14 mouse cellular contexts compared by ENCODE assay signal in genomic region chr5:112382042-112382441, GRCm38 (mm10). TPM values are rescaled to one million over a fixed set of nuclear protein-coding genes. Genes with fewer than 3 reads are reported as not detected.
DNase-seq lines count a peak whose midpoint lies in the region; ATAC-seq and TF ChIP-seq lines count a peak whose summit lies in the region.
"Had no signal": no experiment of that assay in that cellular context is flagged by ENCODE, and none has a peak within 500 bp of the region (broad histone marks: within the 10 kb centered on the region; RNA-seq: fewer than 3 reads in every experiment).

No protein-coding gene starts in this region.

- H3K4me3 ChIP-seq in intestine, postnatal 0 days (ENCODE audit: low read depth, low read length) = no peak overlapping the region
- H3K4me3 ChIP-seq in intestine, embryonic 15.5 days (replicated peaks) = no peak overlapping the region
- H3K4me3 ChIP-seq in embryonic facial prominence, embryonic 15.5 days (replicated peaks) = no peak overlapping the region
- H3K4me3 ChIP-seq in hindbrain, embryonic 14.5 days (replicated peaks; ENCODE audit: low read length) = no peak overlapping the region
- no peak overlapping the region for H3K4me3 ChIP-seq in neural tube, embryonic 15.5 days (replicated peaks)
- H3K4me3 ChIP-seq: liver, embryonic 13.5 days had no signal

- peaks cover 20% of the 10 kb centered on the region; the same call in 1 of the 2 replicates for H3K36me3 ChIP-seq in intestine, postnatal 0 days (ENCODE audit: control insufficient read depth, insufficient read depth)
- H3K36me3 ChIP-seq in intestine, embryonic 15.5 days = 0 out of 2 replicates have a peak, but pooled peaks cover 5% of the 10 kb centered on the region
- peaks cover 24% of the 10 kb centered on the region for H3K36me3 ChIP-seq in embryonic facial prominence, embryonic 15.5 days
- H3K36me3 ChIP-seq in hindbrain, embryonic 14.5 days (replicated peaks; ENCODE audit: control insufficient read depth, insufficient read depth) = peaks cover 56% of the 10 kb centered on the region
- H3K36me3 ChIP-seq in neural tube, embryonic 15.5 days = peaks cover 52% of the 10 kb centered on the region

- H3K4me1 ChIP-seq in intestine, postnatal 0 days (replicated peaks; ENCODE audit: control insufficient read depth, insufficient read depth, low read length) = no peaks in the 10 kb centered on the region
- no peaks in the 10 kb centered on the region; the same call in 1 of the 2 replicates for H3K4me1 ChIP-seq in intestine, embryonic 15.5 days (replicated peaks)
- peaks cover 15% of the 10 kb centered on the region for H3K4me1 ChIP-seq in embryonic facial prominence, embryonic 15.5 days
- H3K4me1 ChIP-seq in hindbrain, embryonic 14.5 days (replicated peaks; ENCODE audit: control insufficient read depth, insufficient read depth, low read length) = peaks cover 6% of the 10 kb centered on the region
- peaks cover 7% of the 10 kb centered on the region; the same call in 1 of the 2 replicates for H3K4me1 ChIP-seq in neural tube, embryonic 15.5 days

- no peak for DNase-seq in hindbrain, embryonic 14.5 days (ENCODE audit: low spot score)
- no peak for DNase-seq in right cerebral cortex, postnatal 25 days
- no peak for DNase-seq in gastrocnemius, postnatal 10 days
- no peak for DNase-seq in urinary bladder, postnatal 4 days (ENCODE audit: low spot score in 2 of 2)
- DNase-seq: adrenal gland, postnatal 14 days; heart, postnatal 4 days; liver, embryonic 13.5 days; lung, postnatal 14 days had no signal

- no peak overlapping the region for H3K27ac ChIP-seq in intestine, postnatal 0 days (ENCODE audit: low read depth, low read length)
- H3K27ac ChIP-seq in intestine, embryonic 15.5 days = no peak overlapping the region
- peak overlapping the region; percentile 87 for H3K27ac ChIP-seq in embryonic facial prominence, embryonic 15.5 days (replicated peaks)
- H3K27ac ChIP-seq in hindbrain, embryonic 14.5 days = peak overlapping the region; percentile 49
- peak overlapping the region; percentile 20 for H3K27ac ChIP-seq in neural tube, embryonic 15.5 days (replicated peaks)
- H3K27ac ChIP-seq: liver, embryonic 13.5 days had no signal

- no peak for ATAC-seq in intestine, postnatal 0 days
- ATAC-seq in intestine, embryonic 15.5 days = no peak
- ATAC-seq in embryonic facial prominence, embryonic 15.5 days (ENCODE audit: insufficient number of reproducible peaks, low FRiP score, low TSS enrichment, low read depth) = no peak
- ATAC-seq in hindbrain, embryonic 14.5 days (ENCODE audit: low FRiP score) = no peak
- no peak; the same call in 1 of the 2 replicates for ATAC-seq in neural tube, embryonic 15.5 days (ENCODE audit: low FRiP score)

- H3K9me3 ChIP-seq in intestine, postnatal 0 days (ENCODE audit: control insufficient read depth) = no peaks in the 10 kb centered on the region
- no peaks in the 10 kb centered on the region for H3K9me3 ChIP-seq in intestine, embryonic 15.5 days
- H3K9me3 ChIP-seq in embryonic facial prominence, embryonic 15.5 days (replicated peaks) = no peaks in the 10 kb centered on the region
- no peaks in the 10 kb centered on the region for H3K9me3 ChIP-seq in hindbrain, embryonic 14.5 days (ENCODE audit: control insufficient read depth, low read length)
- H3K9me3 ChIP-seq in neural tube, embryonic 15.5 days (replicated peaks) = no peaks in the 10 kb centered on the region
- H3K9me3 ChIP-seq: liver, embryonic 13.5 days had no signal

- no peak overlapping the region for H3K9ac ChIP-seq in intestine, postnatal 0 days (ENCODE audit: low read depth, low read length)
- no peak overlapping the region for H3K9ac ChIP-seq in intestine, embryonic 15.5 days
- no peak overlapping the region for H3K9ac ChIP-seq in embryonic facial prominence, embryonic 15.5 days
- H3K9ac ChIP-seq in hindbrain, embryonic 14.5 days = peak overlapping the region; percentile 25
- H3K9ac ChIP-seq in neural tube, embryonic 15.5 days (replicated peaks) = no peak overlapping the region
- H3K9ac ChIP-seq: liver, embryonic 13.5 days had no signal

- H3K27me3 ChIP-seq in intestine, postnatal 0 days (replicated peaks; ENCODE audit: control insufficient read depth, insufficient read depth, low read length) = no peaks in the 10 kb centered on the region
- no peaks in the 10 kb centered on the region for H3K27me3 ChIP-seq in intestine, embryonic 15.5 days (replicated peaks)
- no peaks in the 10 kb centered on the region for H3K27me3 ChIP-seq in embryonic facial prominence, embryonic 15.5 days
- no peaks in the 10 kb centered on the region for H3K27me3 ChIP-seq in hindbrain, embryonic 14.5 days (ENCODE audit: control insufficient read depth, insufficient read depth, low read length)
- no peaks in the 10 kb centered on the region for H3K27me3 ChIP-seq in neural tube, embryonic 15.5 days (replicated peaks)
- H3K27me3 ChIP-seq: liver, embryonic 13.5 days had no signal

- 0 out of 2 replicates have a peak, but pooled peaks have one; percentile 5 for TF ChIP-seq CTCF in intestine, postnatal 0 days (IDR thresholded peaks at IDR 0.05; ENCODE audit: low read depth)

- no peak overlapping the region for H3K4me2 ChIP-seq in intestine, postnatal 0 days (replicated peaks; ENCODE audit: low read depth)
- H3K4me2 ChIP-seq in intestine, embryonic 15.5 days (replicated peaks) = no peak overlapping the region
- no peak overlapping the region for H3K4me2 ChIP-seq in embryonic facial prominence, embryonic 15.5 days (replicated peaks)
- H3K4me2 ChIP-seq in hindbrain, embryonic 14.5 days (replicated peaks) = no peak overlapping the region
- H3K4me2 ChIP-seq in neural tube, embryonic 15.5 days = no peak overlapping the region
- H3K4me2 ChIP-seq: liver, embryonic 13.5 days had no signal

- WGBS in intestine, postnatal 0 days = 75% methylated on average over 9 of the region's 9 CpGs
- WGBS in intestine, embryonic 15.5 days = 56% methylated on average over 9 of the region's 9 CpGs
- 65% methylated on average over 9 of the region's 9 CpGs for WGBS in embryonic facial prominence, embryonic 15.5 days
- WGBS in hindbrain, embryonic 14.5 days = 55% methylated on average over 9 of the region's 9 CpGs
- WGBS in neural tube, embryonic 15.5 days = 63% methylated on average over 9 of the region's 9 CpGs

RNA-seq across cellular contexts. Expression of gene Asphd2, which starts 12.6 kb away (rescaled TPM):
- polyA plus RNA-seq in intestine, postnatal 0 days (2015; fragmentation: Nextera tagmentation; extraction: Ambion mirVana) = 3.1 and 4.6 TPM in 2 replicates
- 8.5 and 10.1 TPM in 2 replicates for polyA plus RNA-seq in intestine, embryonic 15.5 days (2015; fragmentation: Nextera tagmentation; extraction: Ambion mirVana)
- polyA plus RNA-seq in embryonic facial prominence, embryonic 15.5 days (2015; fragmentation: Nextera tagmentation; extraction: Ambion mirVana) = 18.3 and 19.4 TPM in 2 replicates
- 79.3 and 85.9 TPM in 2 replicates for polyA plus RNA-seq in hindbrain, embryonic 14.5 days (2014; fragmentation: Nextera tagmentation; extraction: Ambion mirVana)
- 58.3 and 89.1 TPM in 2 replicates for polyA plus RNA-seq in neural tube, embryonic 15.5 days (2015; fragmentation: Nextera tagmentation; extraction: Ambion mirVana)
- total RNA-seq in gastrocnemius, postnatal 10 days (2021) = under 1 TPM; 0.49 to 0.93 TPM
- total RNA-seq: monocyte, adult 5-6 weeks had no signal

RNA-seq across cellular contexts. Expression of gene Gm6583, which starts 26.2 kb away (rescaled TPM):
- polyA plus RNA-seq in intestine, postnatal 0 days (2015; fragmentation: Nextera tagmentation; extraction: Ambion mirVana) = 0.12 TPM in 1 of 2 replicates, not detected in the other
- 0.16 and 0.23 TPM in 2 replicates for polyA plus RNA-seq in intestine, embryonic 15.5 days (2015; fragmentation: Nextera tagmentation; extraction: Ambion mirVana)
- polyA plus RNA-seq in embryonic facial prominence, embryonic 15.5 days (2015; fragmentation: Nextera tagmentation; extraction: Ambion mirVana) = 0.29 and 0.31 TPM in 2 replicates
- polyA plus RNA-seq in hindbrain, embryonic 14.5 days (2014; fragmentation: Nextera tagmentation; extraction: Ambion mirVana) = 0.13 and 0.14 TPM in 2 replicates
- 0.13 and 0.22 TPM in 2 replicates for polyA plus RNA-seq in neural tube, embryonic 15.5 days (2015; fragmentation: Nextera tagmentation; extraction: Ambion mirVana)
- total RNA-seq in gastrocnemius, postnatal 10 days (2021) = not detected
- total RNA-seq: adrenal gland, postnatal 14 days; left cerebral cortex, postnatal 25 days; monocyte, adult 5-6 weeks had no signal

RNA-seq across cellular contexts. Expression of gene Hps4, which starts 39.2 kb away (rescaled TPM):
- polyA plus RNA-seq in intestine, postnatal 0 days (2015; fragmentation: Nextera tagmentation; extraction: Ambion mirVana) = 28.8 and 37.3 TPM in 2 replicates
- polyA plus RNA-seq in intestine, embryonic 15.5 days (2015; fragmentation: Nextera tagmentation; extraction: Ambion mirVana) = 38.7 and 41.8 TPM in 2 replicates
- 37.6 and 37.7 TPM in 2 replicates for polyA plus RNA-seq in embryonic facial prominence, embryonic 15.5 days (2015; fragmentation: Nextera tagmentation; extraction: Ambion mirVana)
- polyA plus RNA-seq in hindbrain, embryonic 14.5 days (2014; fragmentation: Nextera tagmentation; extraction: Ambion mirVana) = 32.8 and 36.0 TPM in 2 replicates
- 37.4 and 38.2 TPM in 2 replicates for polyA plus RNA-seq in neural tube, embryonic 15.5 days (2015; fragmentation: Nextera tagmentation; extraction: Ambion mirVana)
- 1 to 10 TPM; 6.5 to 6.8 TPM for total RNA-seq in gastrocnemius, postnatal 10 days (2021)

RNA-seq across cellular contexts. Expression of gene Srrd, which starts 39.2 kb away (rescaled TPM):
- polyA plus RNA-seq in intestine, postnatal 0 days (2015; fragmentation: Nextera tagmentation; extraction: Ambion mirVana) = 15.4 and 19.0 TPM in 2 replicates
- polyA plus RNA-seq in intestine, embryonic 15.5 days (2015; fragmentation: Nextera tagmentation; extraction: Ambion mirVana) = 32.2 and 35.4 TPM in 2 replicates
- 35.3 and 46.6 TPM in 2 replicates for polyA plus RNA-seq in embryonic facial prominence, embryonic 15.5 days (2015; fragmentation: Nextera tagmentation; extraction: Ambion mirVana)
- polyA plus RNA-seq in hindbrain, embryonic 14.5 days (2014; fragmentation: Nextera tagmentation; extraction: Ambion mirVana) = 60.4 and 62.5 TPM in 2 replicates
- polyA plus RNA-seq in neural tube, embryonic 15.5 days (2015; fragmentation: Nextera tagmentation; extraction: Ambion mirVana) = 57.5 and 61.9 TPM in 2 replicates
- 1 to 10 TPM; 4.7 to 5.0 TPM for total RNA-seq in gastrocnemius, postnatal 10 days (2021)

RNA-seq across cellular contexts. Expression of gene Tfip11, which starts 55.9 kb away (rescaled TPM):
- polyA plus RNA-seq in intestine, postnatal 0 days (2015; fragmentation: Nextera tagmentation; extraction: Ambion mirVana) = 13.6 and 14.3 TPM in 2 replicates
- 25.5 and 26.2 TPM in 2 replicates for polyA plus RNA-seq in intestine, embryonic 15.5 days (2015; fragmentation: Nextera tagmentation; extraction: Ambion mirVana)
- 30.5 and 31.1 TPM in 2 replicates for polyA plus RNA-seq in embryonic facial prominence, embryonic 15.5 days (2015; fragmentation: Nextera tagmentation; extraction: Ambion mirVana)
- polyA plus RNA-seq in hindbrain, embryonic 14.5 days (2014; fragmentation: Nextera tagmentation; extraction: Ambion mirVana) = 24.9 and 26.4 TPM in 2 replicates
- 29.7 and 31.0 TPM in 2 replicates for polyA plus RNA-seq in neural tube, embryonic 15.5 days (2015; fragmentation: Nextera tagmentation; extraction: Ambion mirVana)
- total RNA-seq in gastrocnemius, postnatal 10 days (2021) = 10 to 100 TPM; 14.8 to 15.9 TPM

Comparison
In these comparisons a context has a peak if more than half of its experiments do, and no peak if none do; other contexts are left out.
1. H3K27ac ChIP-seq: peak in embryonic facial prominence, embryonic 15.5 days (single experiment), hindbrain, embryonic 14.5 days (single experiment) and neural tube, embryonic 15.5 days (single experiment); none in intestine, postnatal 0 days (single experiment) and intestine, embryonic 15.5 days (single experiment).